Mouse (Mus musculus) testis, postnatal 14 days (tissue): ENCODE measurements around the gene Srms.

Source experiments
- DNase-seq: peaks from one replicate; pipeline ENCODE4 v3.0.0; 2021; ENCODE audit warnings: low spot score

Srms gene

DNA sequence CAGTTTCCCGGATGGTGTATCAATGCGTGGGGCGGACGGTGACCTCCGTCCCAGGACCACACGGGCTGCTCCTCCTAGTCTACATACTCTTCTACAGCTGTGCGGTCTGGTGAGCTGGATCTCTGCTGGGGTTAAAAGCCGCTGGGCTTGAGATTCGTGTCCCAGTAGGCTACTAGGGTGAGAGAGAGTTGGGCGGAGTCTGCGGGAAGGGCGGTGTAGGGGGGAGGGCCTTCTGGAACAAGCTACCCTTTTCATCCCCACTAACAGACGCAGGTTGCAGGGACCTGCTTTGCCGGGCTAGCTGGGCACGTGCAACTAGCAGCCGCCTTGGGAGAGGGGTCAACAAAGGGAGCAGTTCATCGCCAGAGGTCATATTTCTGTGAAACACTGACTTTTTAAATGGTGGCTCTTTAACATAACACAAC lies at the start of gene Srms:
Gene Srms (minus strand): TSS at position 165 of the 425 bp plus-strand sequence.
- DNase-seq: no peak

GRCm38 (mm10) chr2:181253248-181253647 lies 40.3 kb upstream of the Srms start:
- no peak for DNase-seq

DNA sequence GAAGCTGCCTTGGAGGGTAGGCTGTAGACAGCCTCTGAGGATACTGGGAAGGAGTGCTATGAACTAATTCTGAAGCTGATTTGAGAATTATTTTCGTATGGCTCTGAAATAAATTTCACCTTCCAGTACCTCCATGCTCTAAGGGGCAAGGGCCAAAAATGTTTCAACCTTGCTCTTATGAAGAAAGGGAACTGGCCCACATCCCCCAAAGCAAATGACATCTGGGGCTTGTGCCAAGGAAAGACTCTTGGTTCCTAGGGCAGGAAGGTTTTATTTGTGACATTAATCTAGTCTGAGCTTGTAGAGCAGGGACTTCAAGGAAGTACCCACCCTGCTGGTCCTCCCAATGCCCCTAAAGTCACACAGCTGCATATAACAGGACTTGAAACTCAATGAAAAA lies 38.9 kb upstream of the Srms start:
- no peak for DNase-seq

DNA sequence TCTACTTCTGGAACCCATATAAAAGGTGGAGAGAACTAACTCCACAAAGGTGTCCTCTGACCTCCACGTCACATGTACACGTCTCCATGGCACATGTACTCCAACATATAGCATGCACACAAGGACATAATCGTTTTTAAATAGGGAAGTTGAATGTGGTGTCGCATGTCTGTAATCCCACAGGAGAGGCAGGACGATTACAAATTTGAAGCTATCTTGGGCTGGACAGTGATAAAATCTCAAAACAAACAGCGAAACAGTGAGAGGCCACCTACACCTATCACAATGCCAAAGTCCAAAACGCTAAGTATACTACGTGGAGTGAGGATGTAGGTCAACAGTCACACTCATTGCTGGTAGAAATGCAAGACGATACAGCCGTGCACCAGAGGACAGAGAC lies 36.2 kb upstream of the Srms start:
- DNase-seq: no peak

DNA sequence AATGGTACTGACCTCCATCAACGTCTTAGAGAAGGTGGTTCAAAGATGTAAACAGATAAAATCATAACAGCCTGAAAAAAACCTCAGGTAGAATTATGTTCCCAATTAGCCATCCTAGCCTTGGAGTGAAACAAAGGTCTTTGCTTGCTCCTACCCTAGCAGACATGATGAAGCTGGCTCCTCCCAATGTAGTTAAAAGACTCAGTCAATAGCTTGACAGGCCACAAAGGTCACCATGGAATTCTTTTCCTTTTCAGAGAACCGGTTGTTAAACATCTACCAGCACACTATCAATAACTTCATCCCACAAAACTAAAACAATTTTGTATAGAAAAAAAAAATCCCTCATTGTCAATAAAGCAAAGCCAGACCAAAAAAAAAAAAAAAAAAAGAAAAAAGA lies 32.0 kb upstream of the Srms start:
- DNase-seq: no peak

DNA sequence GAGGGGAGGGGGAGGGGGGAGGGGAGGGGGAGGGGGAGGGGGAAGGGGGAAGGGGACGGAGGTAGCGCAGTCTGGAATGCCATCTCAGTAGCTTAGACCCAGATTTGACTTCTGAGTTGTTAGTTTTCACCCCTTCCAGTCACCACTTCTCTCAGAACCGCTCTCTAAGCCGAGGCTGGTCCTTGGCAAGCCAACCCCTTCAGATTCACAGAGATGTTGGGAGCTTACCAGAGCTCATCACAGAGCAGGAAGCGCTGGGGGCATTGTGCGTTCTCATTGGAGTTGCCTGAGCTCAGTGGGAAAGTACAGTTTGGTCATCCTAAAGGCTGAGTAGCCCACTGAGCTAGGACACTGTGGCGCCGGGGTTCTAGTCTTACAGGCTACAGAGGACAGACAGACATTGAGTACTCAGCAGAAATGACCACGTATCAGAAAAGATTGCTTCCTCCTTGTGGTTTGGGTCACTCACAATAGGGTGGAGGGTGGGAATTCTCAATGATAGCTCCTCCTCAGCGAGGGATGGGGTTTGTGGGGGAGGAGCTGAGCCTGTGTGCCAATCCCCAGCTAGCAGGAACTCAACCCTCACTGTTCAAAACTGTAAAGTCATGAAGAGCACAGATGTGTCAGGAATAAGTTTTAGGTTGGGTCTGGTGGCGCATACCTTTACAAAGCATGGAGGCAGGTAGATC lies 30.9 kb upstream of the Srms start:
- no peak for DNase-seq

- no peak for DNase-seq
Observed at GRCm38 (mm10) chr2:181242314-181242665, 29.3 kb upstream of the Srms start.

- DNase-seq: no peak
Observed at GRCm38 (mm10) chr2:181241602-181242313, 28.8 kb upstream of the Srms start, which contains the start of gene Helz2. TSS of gene Helz2 (minus strand) at chr2:181242027.

DNA sequence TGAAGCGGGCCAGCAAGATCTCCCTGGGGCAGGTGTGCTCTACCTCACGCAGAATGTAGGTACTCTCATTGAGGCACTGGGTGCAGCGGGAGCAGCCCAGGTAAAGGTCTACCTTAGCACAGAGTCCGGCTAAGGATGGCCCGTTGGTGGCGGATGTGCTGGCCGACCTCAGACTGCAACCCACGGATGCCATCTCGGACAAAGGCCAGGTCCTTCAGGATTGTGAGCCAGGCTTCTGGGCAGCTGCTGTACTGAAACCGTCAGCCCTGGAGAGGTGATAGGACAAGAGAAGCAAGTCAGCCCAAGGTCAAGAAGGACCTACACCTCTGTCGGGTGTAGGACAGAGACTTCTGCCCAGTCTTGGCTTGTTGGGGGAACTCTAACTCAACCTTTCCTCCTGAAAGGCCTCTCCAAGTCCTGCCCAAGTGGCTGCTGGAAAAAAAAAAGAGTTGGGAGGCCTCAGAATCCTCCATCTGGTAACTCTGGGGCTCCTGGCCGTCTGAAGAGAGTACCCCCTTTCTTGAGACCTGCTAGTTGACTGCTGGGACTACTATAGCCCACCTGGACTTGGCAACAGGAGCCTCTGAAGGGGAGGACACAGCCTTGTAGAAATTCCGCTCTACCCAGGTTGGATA lies 27.9 kb upstream of the Srms start:
- no peak for DNase-seq

GRCm38 (mm10) chr2:181239261-181239660 lies 26.3 kb upstream of the Srms start:
- DNase-seq: no peak

DNA sequence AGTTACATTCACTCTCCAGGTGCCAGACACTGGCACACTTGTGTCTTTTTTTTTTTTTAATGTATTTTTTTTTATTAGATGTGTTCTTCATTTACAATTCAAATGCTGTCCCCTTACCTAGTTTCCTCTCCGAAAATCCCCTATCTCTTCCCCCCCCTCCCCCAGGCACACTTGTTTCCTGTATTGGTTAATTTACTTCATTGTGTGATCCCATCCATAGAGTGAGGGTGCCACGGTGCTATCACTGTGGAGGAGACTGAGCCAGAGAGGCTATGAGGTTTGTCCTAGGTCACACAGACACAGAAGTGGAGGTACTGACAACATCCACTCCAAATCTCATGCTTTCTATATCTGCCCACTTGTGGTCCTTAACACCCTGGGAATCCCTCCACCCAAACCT lies 25.9 kb upstream of the Srms start:
- DNase-seq: no peak

GRCm38 (mm10) chr2:181238091-181238610 lies 25.2 kb upstream of the Srms start:
- no peak for DNase-seq

DNA sequence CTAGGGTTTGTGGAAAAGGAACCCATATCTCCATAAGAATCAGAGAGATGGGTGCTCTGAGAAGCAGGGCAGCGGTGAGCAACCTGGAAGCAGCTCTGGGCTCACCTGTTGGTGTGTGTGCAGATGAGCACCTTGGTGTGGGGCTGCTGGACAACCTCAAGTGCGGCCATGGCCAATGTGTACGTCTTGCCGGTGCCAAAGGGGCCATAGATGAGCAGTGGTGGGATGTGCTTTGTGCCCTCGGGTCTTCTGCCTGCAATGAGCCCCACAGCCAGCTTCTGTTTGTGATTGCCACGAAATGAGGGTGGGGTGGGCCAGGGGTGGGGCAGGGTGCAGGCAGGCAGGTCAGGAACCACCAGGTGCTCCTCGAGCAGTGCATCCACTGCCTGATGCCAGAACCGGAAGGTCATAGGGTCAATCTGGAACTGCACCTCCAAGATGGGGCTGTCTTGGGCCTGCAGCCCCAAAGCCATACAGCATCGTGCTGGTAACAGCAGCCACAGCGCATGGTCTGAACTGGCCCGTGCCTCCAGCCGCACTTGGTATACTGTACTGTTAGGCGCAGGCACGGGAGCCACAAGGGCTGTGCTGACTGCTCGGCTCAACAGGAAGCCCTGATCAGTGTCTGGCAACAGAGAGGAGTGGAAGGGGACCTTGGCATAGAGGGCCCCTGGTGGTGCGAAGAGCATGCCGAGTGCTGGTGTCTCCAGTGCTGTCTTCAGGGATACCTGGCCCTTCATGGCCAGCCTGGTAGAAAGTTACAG lies 24.4 kb upstream of the Srms start:
- DNase-seq: no peak

GRCm38 (mm10) chr2:181235681-181236566 lies 22.9 kb upstream of the Srms start:
- DNase-seq: no peak

GRCm38 (mm10) chr2:181234680-181235079 lies 21.7 kb upstream of the Srms start:
- no peak for DNase-seq

DNA sequence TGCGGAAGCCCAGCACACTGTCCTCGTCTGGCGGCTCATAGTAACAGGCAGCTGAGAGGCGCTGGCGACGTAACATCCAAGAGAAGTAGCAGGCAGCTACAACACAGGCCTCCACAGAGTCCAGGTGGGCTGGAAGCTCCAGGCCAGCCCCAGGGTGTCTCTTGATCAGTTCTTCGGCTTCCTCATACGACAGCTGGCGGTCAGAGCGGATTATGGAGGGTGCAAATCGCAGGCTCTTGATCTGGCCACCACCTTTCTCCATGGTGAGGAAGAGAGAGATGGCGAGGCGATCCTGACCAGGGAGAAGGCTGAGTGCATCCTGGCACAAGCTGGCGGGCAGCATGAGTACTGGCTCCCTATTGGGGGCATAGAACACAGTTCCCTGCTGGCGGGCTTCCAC lies 20.5 kb upstream of the Srms start:
- DNase-seq: no peak

DNA sequence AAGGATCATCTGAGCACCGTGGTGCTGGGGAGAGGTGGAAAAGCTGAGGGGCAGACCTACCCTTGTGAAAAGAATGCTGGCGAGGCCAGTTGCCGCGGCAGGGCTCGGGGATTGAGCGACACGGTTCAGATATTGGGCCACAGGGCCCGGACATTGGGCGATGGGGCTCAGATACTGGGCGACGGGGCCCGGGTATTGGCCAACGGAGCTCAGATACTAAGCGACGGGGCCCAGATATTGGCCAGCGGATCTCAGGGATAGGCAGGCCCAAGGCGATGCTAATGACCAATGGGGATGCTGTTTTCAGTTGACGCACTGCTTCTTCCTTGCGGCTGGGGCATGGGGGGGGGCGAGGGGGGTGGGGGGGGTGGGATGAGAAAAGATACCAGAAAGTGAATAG lies 18.2 kb upstream of the Srms start:
- no peak for DNase-seq

DNA sequence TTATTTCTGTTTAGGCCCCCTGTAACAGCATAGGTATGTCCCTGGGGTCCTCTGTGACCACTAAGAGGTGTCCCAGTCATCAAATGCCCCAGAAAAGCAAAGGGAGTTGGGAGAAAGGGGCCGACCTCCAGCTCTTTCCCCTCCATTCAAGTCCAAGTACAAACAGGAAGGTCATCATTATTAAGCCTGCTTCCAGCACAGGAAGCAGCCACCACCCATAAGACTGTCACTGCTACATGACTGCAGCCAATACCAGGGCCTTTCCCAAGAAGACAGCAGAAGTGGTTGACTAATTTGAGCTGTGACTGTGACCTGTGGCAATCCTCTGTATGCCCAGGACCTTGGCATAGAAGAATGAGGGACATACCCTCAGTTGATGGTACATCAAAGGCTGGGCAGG lies 15.3 kb upstream of the Srms start:
- no peak for DNase-seq

DNA sequence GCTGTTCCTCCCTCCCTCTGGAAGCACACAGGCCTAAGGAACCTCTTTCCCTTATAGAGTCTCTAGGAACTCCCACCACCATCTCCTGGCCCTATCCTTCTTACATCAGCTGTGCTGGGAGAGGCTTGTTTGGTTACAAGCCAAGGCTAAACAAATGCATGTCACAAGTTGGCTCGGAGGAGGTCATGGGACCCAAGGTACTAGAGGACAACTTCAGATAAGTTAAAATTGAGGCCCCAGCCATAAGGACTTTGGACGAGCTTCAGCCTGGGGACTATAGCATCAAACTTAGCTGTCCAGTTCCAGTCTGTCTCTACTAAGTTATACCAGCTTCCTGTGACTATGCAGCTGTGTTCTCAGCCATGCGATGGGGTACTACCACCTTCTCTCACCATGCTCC lies 14.1 kb upstream of the Srms start:
- DNase-seq: no peak

- DNase-seq: no peak
Observed at GRCm38 (mm10) chr2:181224994-181225393, 12.0 kb upstream of the Srms start.

GRCm38 (mm10) chr2:181220361-181220760 lies 7.4 kb upstream of the Srms start:
- no peak for DNase-seq
